Mouse (Mus musculus) spleen, adult 12 weeks (tissue): ENCODE data around the gene Wdr60.
"Not testable (repeated sequence)": the region's sequence is repeated elsewhere in the genome, so short reads cannot be mapped to it uniquely, and the experiment has no call there.

Experiments used
- DNase-seq: peaks from one replicate; pipeline ENCODE4 v3.0.0; 2022; ENCODE audit warnings: low spot score

The Wdr60 gene

GRCm38 (mm10) chr12:116262555-116263341 lies at the start of gene Wdr60:
Gene Wdr60 (minus strand): TSS chr12:116263022.
- DNase-seq: peak; percentile 77

- no peak for DNase-seq
Observed at GRCm38 (mm10) chr12:116308612-116309011, 45.8 kb upstream of the Wdr60 start.

- DNase-seq: no peak
Observed at GRCm38 (mm10) chr12:116307870-116308269, 45.0 kb upstream of the Wdr60 start.

- DNase-seq: no peak
Observed at GRCm38 (mm10) chr12:116306042-116306441, 43.2 kb upstream of the Wdr60 start.

GRCm38 (mm10) chr12:116302181-116302580 lies 39.4 kb upstream of the Wdr60 start:
- DNase-seq: no peak

GRCm38 (mm10) chr12:116299906-116300305 lies 37.1 kb upstream of the Wdr60 start:
- DNase-seq: no peak

GRCm38 (mm10) chr12:116293599-116294292 lies 30.9 kb upstream of the Wdr60 start:
- DNase-seq: no peak

- DNase-seq: no peak
Observed at GRCm38 (mm10) chr12:116293185-116293584, 30.4 kb upstream of the Wdr60 start.

GRCm38 (mm10) chr12:116283511-116283910 lies 20.7 kb upstream of the Wdr60 start:
- no peak for DNase-seq

- DNase-seq: no peak
Observed at GRCm38 (mm10) chr12:116282856-116283255, 20.0 kb upstream of the Wdr60 start.

GRCm38 (mm10) chr12:116281427-116282281 lies 18.8 kb upstream of the Wdr60 start:
- peak; percentile 46 for DNase-seq

- peak; percentile 96 for DNase-seq
Observed at GRCm38 (mm10) chr12:116280653-116281364, 18.0 kb upstream of the Wdr60 start, which contains the start of gene Esyt2. Gene Esyt2 (plus strand): TSS chr12:116281196.

GRCm38 (mm10) chr12:116280149-116280652 lies 17.4 kb upstream of the Wdr60 start:
- no peak for DNase-seq

GRCm38 (mm10) chr12:116279181-116279580 lies 16.4 kb upstream of the Wdr60 start:
- DNase-seq: no peak

- no peak for DNase-seq
Observed at GRCm38 (mm10) chr12:116278541-116278940, 15.7 kb upstream of the Wdr60 start.

- no peak for DNase-seq
Observed at GRCm38 (mm10) chr12:116276961-116277360, 14.1 kb upstream of the Wdr60 start.

GRCm38 (mm10) chr12:116275631-116276030 lies 12.8 kb upstream of the Wdr60 start:
- DNase-seq: no peak

- not testable (repeated sequence) for DNase-seq
Observed at GRCm38 (mm10) chr12:116275086-116275485, 12.3 kb upstream of the Wdr60 start, which contains the start of gene Gm11027. Gene Gm11027 (plus strand): TSS chr12:116275386.

- no peak for DNase-seq
Observed at GRCm38 (mm10) chr12:116273733-116274132, 10.9 kb upstream of the Wdr60 start.

GRCm38 (mm10) chr12:116271071-116271470 lies 8.2 kb upstream of the Wdr60 start:
- DNase-seq: no peak

- DNase-seq: no peak
Observed at GRCm38 (mm10) chr12:116270538-116270937, 7.7 kb upstream of the Wdr60 start.
